Mouse (Mus musculus) limb, embryonic 10.5 days (tissue): ENCODE data around the gene 1110008L16Rik. TPM values are rescaled to one million over a fixed set of nuclear protein-coding genes. Genes with fewer than 3 reads are reported as not detected.

Experiments used
- DNase-seq: peaks from one replicate; pipeline ENCODE4 v3.0.0-alpha.2; 2017; ENCODE audit warnings: low spot score
- H3K27ac ChIP-seq: fragments of 300-500 bp; sonication (generic); 2 replicates; pipeline ENCODE4 v1.5.1; 2016; ENCODE audit warnings: mild to moderate bottlenecking
- H3K27me3 ChIP-seq: fragments of 300-500 bp; sonication (generic); 2 replicates; pipeline ENCODE4 v1.6.1; 2016; ENCODE audit warnings: low read depth, mild to moderate bottlenecking; ENCODE audit not compliant: poor library complexity, severe bottlenecking
- H3K36me3 ChIP-seq: fragments of 300-500 bp; sonication (generic); 2 replicates; pipeline ENCODE4 v1.6.1; 2016; ENCODE audit warnings: mild to moderate bottlenecking, moderate library complexity
- H3K4me1 ChIP-seq: fragments of 300-500 bp; sonication (generic); 2 replicates; pipeline ENCODE4 v1.6.1; 2016
- H3K4me3 ChIP-seq: fragments of 300-500 bp; sonication (generic); 2 replicates; pipeline ENCODE4 v1.5.1; 2016; ENCODE audit warnings: mild to moderate bottlenecking, moderate library complexity
- H3K9me3 ChIP-seq: fragments of 300-500 bp; sonication (generic); replicated peaks from 2 replicates; pipeline ENCODE4 v1.6.1; 2016; ENCODE audit warnings: mild to moderate bottlenecking
- whole genome bisulfite sequencing: fragments of 180-500 bp; shearing (Covaris S2); methylation state at CpG from one replicate; pipeline ENCODE4 v1.1.7; 2016; 5-methylcytosine and 5-hydroxymethylcytosine counted together
- polyA plus RNA-seq: library from polyadenylated mRNA; unstranded; fragments of >200 nt; fragmentation: Nextera tagmentation; extraction: Ambion mirVana; gene quantifications from 2 replicates; pipeline ENCODE4 v1.2.1, GENCODE M21; 2016

The 1110008L16Rik gene
- polyA plus RNA-seq, 1 experiment from 2014 or later, result 20.9 TPM

DNA sequence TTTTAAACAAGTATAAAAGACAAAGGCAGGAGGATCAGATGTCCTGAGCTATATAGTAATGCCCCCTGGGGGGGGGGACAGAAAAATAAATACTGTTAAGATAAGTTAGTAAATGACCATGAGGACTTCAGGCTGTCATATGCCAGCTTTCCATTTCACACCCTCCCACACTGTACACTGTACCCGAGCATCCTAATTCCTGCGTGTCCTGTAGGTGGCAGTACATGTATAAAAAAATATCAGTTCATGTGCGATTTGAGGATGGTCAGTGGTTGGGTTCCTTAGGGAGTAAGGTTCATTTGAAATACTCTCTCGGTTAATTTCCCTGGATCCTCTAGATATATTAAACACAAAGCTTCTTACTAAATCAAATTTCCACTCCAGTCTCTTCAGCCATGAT lies 55.5 kb downstream of the 1110008L16Rik start:
- Histone ChIP-seq H3K9me3 (no peaks in the 10 kb centered on the region), H3K4me3 (no peak overlapping the region), H3K27ac (no peak overlapping the region), H3K36me3 (no peaks in the 10 kb centered on the region), H3K4me1 (peaks cover 2% of the 10 kb centered on the region; the same call in 1 of the 2 replicates), H3K27me3 (no peaks in the 10 kb centered on the region)
- no peak for DNase-seq
- 74% methylated on average over 4 of the region's 4 CpGs for WGBS

DNA sequence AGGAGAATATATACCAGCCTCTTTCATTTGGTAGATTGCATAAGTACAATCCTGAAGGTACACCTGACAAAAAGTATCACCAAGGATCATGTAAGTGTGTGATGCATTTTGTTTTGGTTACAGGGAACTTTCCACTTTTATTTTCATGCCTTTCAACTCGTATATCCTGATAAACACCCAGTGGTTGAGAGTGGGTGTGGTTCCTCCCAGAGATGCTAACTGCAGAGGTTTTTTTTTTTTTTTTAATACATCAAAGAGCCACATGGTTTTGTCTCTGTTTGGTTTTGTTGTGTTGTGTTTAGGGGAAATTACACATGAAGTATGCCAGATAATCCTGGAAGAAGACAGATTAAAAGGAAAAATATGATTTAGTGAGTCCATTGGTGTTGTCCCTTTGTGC lies 57.9 kb downstream of the 1110008L16Rik start:
- Histone ChIP-seq H3K27ac (no peak overlapping the region), H3K4me1 (peaks cover 2% of the 10 kb centered on the region; the same call in 1 of the 2 replicates), H3K9me3 (no peaks in the 10 kb centered on the region), H3K36me3 (no peaks in the 10 kb centered on the region), H3K27me3 (no peaks in the 10 kb centered on the region), H3K4me3 (no peak overlapping the region)
- DNase-seq, result no peak
- WGBS, result 66% methylated on average over 1 of the region's 1 CpGs

DNA sequence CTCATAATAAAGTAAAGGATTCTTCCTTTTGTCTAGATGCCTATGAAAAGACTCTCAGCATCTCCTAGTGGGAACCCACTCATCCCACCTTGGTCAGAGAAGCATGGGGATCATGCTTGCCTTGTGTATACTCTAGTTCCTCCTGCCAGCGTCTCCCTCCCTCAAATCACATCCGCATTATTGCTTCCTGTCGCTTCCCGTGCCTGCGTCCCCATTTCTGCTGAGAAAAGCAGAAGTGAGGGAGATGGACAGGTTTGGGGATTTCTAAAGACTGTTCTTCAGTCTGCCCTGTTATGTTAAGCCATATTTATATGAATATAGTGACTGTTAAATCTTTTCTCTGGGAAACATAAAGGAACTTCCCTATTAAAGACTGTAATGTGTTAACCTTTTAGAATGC lies 61.6 kb downstream of the 1110008L16Rik start:
- Histone ChIP-seq H3K36me3 (no peaks in the 10 kb centered on the region), H3K27me3 (no peaks in the 10 kb centered on the region), H3K9me3 (no peaks in the 10 kb centered on the region), H3K27ac (no peak overlapping the region), H3K4me3 (no peak overlapping the region), H3K4me1 (no peaks in the 10 kb centered on the region)
- DNase-seq, result no peak
- WGBS, result 86% methylated on average over 5 of the region's 5 CpGs

DNA sequence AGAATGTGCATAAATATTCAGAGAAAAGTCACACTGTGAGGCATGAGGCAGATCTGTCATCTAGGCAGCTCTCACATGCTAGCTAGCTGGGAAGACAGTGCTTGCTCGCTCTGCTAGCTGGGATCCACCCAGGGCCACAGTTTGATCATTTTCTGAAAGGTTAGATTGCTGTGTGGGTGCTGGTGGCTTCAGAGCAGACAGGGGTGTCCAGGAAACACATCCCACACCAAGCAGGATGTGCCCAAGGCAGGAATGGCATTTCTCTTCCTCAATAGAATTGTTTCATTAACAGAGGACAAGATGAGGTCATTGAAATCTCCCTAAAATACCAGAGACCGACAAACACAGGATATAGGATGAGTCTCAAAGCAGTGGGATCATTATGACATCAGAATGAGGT lies 65.7 kb downstream of the 1110008L16Rik start:
- DNase-seq, result no peak
- Histone ChIP-seq H3K9me3 (no peaks in the 10 kb centered on the region), H3K4me1 (no peaks in the 10 kb centered on the region), H3K27me3 (no peaks in the 10 kb centered on the region), H3K36me3 (no peaks in the 10 kb centered on the region), H3K27ac (no peak overlapping the region), H3K4me3 (no peak overlapping the region)
- 87% methylated on average over 2 of the region's 2 CpGs for whole genome bisulfite sequencing

DNA sequence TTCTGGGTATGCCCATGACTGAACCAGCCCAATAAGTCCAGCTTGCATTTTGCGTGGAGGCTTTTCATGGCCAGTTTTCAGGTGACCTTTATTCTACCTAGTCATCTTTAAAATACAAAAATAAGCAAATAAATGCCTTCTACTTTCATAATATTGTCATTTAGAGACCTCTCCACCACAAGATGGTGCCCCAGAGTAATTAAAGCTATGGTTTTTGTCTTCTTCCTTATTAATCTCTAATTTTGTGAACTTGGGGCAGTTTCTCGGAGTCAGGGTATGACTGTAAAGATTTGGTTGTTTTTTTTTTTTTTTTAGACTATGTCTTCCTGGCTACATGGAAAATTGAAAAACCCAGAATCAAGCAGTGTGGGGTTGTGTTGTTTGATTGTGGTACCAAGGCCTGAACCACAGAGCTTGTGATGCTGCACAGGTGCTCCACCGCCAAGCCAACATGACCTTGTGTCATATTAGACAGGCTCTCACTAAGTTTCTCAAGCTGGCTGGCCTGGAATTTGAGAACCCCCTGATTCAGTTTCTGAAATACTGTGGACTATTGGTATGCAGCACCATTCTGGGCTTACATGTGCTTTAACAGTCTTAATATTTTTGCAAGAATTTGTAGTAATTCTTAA lies 73.2 kb downstream of the 1110008L16Rik start:
- 95% methylated on average over 3 of the region's 3 CpGs for WGBS
- Histone ChIP-seq H3K4me3 (no peak overlapping the region), H3K9me3 (no peaks in the 10 kb centered on the region), H3K4me1 (no peaks in the 10 kb centered on the region), H3K27ac (no peak overlapping the region), H3K36me3 (peaks cover 5% of the 10 kb centered on the region), H3K27me3 (no peaks in the 10 kb centered on the region)
- no peak for DNase-seq

DNA sequence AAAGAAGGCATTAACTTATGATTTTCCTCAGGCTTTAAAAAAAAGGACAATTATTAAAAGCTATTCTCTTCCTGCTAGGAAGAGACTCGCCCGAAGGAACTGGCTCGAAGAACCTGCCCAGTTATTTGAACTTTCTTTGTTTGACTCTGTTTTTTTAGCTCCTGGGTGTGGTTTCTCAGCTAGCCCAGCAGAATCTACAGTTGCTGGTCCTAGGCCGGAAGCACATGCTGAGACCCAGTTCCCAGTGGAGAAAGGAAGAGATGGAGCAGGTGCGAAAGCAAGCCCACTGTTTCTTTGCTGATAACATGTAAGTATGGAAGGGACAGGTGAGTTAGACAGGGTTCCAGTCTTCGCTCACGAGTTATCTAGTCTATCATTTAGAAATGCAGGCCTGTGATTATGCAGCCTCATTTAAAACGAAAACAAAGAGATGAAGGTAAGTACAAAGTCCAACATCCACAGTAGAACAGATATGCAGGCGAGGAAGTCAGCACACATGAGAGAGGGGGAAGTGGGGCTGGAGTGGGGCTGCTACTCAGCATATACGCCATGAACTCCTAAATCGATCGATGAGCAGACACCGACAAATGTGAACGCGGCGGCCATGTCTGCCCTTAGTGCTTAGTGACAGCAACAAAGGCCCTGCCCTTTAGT lies 77.7 kb downstream of the 1110008L16Rik start:
- no peak for DNase-seq
- H3K4me3 ChIP-seq, result no peak overlapping the region

DNA sequence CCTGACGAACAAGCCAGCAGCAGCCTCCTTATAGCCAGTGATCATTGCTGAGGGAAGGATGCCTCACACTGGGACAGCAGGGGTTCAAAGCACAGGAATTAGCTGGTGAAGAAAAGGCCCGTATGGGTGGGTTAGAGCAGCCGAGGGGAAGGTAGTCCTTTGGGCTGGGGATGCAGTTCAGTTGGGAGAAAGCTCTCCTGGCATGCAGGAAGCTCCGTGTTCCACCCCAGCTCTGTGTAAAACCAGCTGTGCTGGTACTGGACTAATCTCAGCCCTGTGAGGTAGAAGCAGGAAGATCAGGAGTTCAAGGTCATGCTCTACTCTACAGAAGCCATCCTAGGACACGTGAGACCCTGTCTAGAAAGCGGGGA lies 78.2 kb downstream of the 1110008L16Rik start:
- 0 out of 2 replicates have a peak overlapping the region, but pooled peaks have one; percentile 31 for H3K27ac ChIP-seq
- H3K27me3 ChIP-seq, result no peaks in the 10 kb centered on the region
- H3K36me3 ChIP-seq, result peaks cover 17% of the 10 kb centered on the region
- H3K4me1 ChIP-seq, result no peaks in the 10 kb centered on the region
- H3K4me3 ChIP-seq, result no peak overlapping the region
- no peaks in the 10 kb centered on the region for H3K9me3 ChIP-seq
- WGBS, result 69% methylated on average over 6 of the region's 6 CpGs
- DNase-seq, result no peak

More for the DNA sequence above, 77.7 kb downstream of the 1110008L16Rik start:
- Histone ChIP-seq H3K27me3 (no peaks in the 10 kb centered on the region), H3K27ac (0 out of 2 replicates have a peak overlapping the region, but pooled peaks have one; percentile 31), H3K36me3 (peaks cover 13% of the 10 kb centered on the region), H3K4me1 (no peaks in the 10 kb centered on the region), H3K9me3 (no peaks in the 10 kb centered on the region)
- 94% methylated on average over 16 of the region's 16 CpGs for WGBS

DNA sequence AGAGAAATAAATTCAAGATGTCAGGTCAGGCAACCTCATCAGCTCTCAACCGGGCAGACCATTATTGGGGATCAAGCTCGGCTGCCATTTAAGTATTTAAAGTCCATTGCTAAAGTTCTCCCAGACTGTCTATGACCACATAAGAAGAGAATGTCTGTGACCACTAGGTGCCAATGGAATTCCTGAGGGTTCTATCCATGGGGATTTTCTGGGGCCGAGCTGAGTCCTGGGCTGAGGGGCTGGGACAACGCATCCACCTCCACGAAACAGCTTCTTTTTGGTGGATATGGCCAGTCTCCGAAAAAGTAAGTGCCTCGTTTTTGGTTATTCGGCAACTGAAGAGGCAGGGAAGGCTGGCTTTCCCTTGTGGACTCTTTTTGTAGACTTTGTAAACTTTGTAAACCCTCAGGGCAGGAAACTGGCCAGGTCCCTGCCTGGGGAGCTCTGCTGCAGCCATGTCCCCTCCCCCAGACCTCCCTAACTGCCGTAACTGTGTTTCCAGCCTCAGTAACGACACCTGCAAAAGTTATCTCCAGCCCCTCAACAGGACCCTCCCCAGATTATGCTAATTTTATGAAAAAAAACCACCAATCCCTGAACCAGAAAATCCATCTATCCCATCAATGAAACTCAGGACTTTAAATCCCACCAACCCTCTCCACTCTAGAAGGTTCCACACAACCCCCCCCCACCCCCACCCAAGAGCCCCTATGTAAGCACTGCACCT lies 84.8 kb downstream of the 1110008L16Rik start, which contains the start of gene Psma6:
TSS of gene Psma6 (plus strand) at position 200 of the 727 bp plus-strand sequence.
- Histone ChIP-seq H3K27ac (no peak within 1 kb of the TSS), H3K36me3 (peaks cover 9% of the 10 kb centered on the region), H3K27me3 (no peaks in the 10 kb centered on the region), H3K4me1 (peaks cover 5% of the 10 kb centered on the region), H3K4me3 (no peak within 1 kb of the TSS), H3K9me3 (no peaks in the 10 kb centered on the region)
- no peak for DNase-seq
- 76% methylated on average over 10 of the region's 10 CpGs for WGBS

DNA sequence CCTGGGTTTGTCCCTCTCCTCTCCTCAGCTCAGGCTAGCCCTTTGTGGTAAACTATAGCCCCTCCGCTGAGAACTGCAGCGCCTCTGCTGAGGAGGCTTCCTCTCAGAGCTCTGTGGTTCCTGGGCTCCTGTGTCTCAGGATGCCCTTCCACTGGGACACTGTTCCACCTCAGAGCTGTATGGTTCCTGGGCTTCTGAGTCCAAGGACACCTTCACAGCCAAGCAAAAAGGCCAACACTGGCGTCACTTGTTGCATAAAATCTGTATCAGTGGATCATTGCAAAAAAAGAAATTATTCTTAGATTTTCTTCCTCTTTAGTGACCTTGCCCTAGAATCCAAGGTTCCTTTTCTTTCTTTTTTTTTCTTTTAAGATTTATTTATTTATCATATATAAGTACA lies 85.4 kb downstream of the 1110008L16Rik start:
- no peak overlapping the region for H3K27ac ChIP-seq
- no peak overlapping the region for H3K4me3 ChIP-seq
- DNase-seq, result no peak
- H3K36me3 ChIP-seq, result peaks cover 9% of the 10 kb centered on the region
- peaks cover 5% of the 10 kb centered on the region for H3K4me1 ChIP-seq
- no peaks in the 10 kb centered on the region for H3K27me3 ChIP-seq
- WGBS, result 82% methylated on average over 3 of the region's 3 CpGs
- H3K9me3 ChIP-seq, result no peaks in the 10 kb centered on the region

DNA sequence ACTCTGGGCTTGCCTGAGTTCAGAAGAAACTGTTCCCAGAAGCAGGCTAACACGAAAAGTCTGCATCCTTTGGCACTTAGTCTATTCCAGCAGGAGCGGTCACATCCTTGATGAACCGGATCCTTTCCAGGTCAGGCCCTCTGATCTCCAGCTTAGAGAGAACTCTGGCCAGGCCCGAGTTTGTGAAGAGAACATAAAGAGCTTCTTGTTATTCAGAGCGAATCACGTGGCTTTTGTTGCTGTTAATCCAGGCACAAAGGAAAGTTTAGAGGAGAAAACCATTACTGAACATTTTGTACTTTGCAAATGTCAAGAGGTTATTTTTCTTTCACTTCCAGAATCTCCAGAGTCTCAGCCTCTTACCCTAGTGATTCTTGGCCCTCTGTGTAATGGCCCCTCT lies 86.6 kb downstream of the 1110008L16Rik start:
- Histone ChIP-seq H3K4me1 (peaks cover 5% of the 10 kb centered on the region), H3K36me3 (peaks cover 9% of the 10 kb centered on the region), H3K9me3 (no peaks in the 10 kb centered on the region), H3K27me3 (no peaks in the 10 kb centered on the region), H3K27ac (no peak overlapping the region), H3K4me3 (no peak overlapping the region)
- WGBS, result 68% methylated on average over 6 of the region's 6 CpGs
- no peak for DNase-seq

DNA sequence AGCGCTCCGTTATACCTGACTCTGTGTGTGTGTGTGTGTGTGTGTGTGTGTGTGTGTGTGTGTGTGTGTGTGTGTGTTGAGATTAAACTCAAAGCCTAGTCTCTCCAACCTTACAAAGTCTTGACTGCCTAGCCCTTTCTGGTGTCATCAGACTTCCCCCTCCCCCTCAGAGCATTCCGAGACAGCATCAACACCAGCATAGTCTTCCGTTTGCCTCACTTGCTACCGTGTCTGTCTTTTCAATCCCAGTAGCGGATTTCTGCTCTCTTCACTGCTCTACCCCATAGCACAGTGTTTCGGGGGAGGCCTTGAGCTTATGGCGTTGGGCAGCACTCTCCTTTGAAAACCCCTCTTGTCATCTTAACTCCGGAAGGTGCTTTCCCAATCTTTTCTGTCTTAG lies 87.1 kb downstream of the 1110008L16Rik start:
- Histone ChIP-seq H3K36me3 (peaks cover 9% of the 10 kb centered on the region), H3K4me3 (no peak overlapping the region), H3K9me3 (no peaks in the 10 kb centered on the region), H3K27ac (no peak overlapping the region), H3K27me3 (no peaks in the 10 kb centered on the region), H3K4me1 (peaks cover 5% of the 10 kb centered on the region)
- WGBS, result 84% methylated on average over 9 of the region's 9 CpGs
- DNase-seq, result no peak

DNA sequence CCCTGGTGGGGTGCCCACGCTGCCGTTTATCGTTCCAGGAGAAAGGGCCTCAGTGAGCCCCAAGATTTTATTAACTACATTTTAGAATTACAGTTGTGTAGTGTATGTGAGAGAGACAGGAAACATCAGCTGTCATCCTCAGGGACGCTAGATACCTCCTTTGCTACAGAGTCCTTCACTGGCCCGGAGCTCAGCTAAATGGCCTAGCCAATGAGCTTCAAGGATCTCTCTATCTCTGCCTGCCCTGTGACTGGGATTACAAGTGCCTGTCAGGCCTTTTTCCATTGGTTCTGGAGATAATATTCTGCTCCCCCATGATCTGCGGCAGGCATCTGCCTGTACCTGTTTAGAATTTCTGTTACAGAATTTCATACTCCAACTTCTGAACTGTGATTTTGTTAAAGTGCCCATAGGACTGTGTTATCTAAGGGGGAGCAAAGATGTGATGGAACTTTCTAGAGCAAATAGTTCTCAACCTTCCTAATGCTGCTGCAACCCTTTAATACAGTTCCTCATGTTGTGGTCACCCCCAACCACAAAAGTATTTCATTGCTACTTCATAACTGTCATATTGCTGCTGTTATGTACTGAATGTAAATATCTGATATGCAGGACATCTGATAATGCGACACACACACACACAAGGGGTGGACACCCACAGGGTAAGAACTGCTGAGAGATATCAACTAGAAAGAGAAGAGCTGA lies 87.9 kb downstream of the 1110008L16Rik start:
- no peak overlapping the region for H3K4me3 ChIP-seq
- H3K36me3 ChIP-seq, result peaks cover 5% of the 10 kb centered on the region
- H3K4me1 ChIP-seq, result peaks cover 5% of the 10 kb centered on the region
- no peaks in the 10 kb centered on the region for H3K9me3 ChIP-seq
- no peak for DNase-seq
- 82% methylated on average over 7 of the region's 7 CpGs for WGBS
- H3K27ac ChIP-seq, result no peak overlapping the region
- no peaks in the 10 kb centered on the region for H3K27me3 ChIP-seq
